Mouse (Mus musculus): Measurements from ENCODE around the gene S1pr5. TPM values are rescaled to one million over a fixed set of nuclear protein-coding genes. Genes with fewer than 3 reads are reported as not detected.
A peak's percentile ranks its signal among the peaks of the same experiment; 100 is the strongest.
"Not testable (repeated sequence)": the region's sequence is repeated elsewhere in the genome, so short reads cannot be mapped to it uniquely, and the experiment has no call there.

Gene S1pr5
- 0.33 and 0.38 TPM in 2 replicates for polyA plus RNA-seq (2016; fragmentation: Nextera tagmentation; extraction: Ambion mirVana)

DNA sequence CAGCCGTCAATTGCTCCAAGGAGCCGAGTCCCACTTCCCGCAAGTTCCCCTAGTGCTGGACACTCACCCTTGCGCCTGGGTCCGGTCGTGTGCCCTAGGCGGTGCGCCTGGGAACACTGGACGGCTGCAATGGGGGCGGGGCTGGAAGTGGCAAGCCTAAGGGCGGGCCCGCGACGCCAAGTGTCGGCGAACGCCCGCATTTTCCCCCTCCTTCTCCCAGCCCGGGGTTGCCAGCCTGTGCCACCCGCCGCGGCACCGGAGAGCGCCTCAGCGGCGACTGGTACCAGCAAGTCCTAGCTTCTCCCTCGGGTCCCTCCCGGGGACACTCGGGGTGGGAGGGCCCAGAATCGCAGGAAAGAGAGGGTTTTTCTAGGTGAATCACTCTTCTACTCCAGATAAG is at the start of gene S1pr5:
Gene S1pr5, minus strand, starts transcription at position 118 of the 400 bp plus-strand sequence.
- Histone ChIP-seq H3K4me3 (replicated peaks) (peak within 1 kb of the TSS; percentile 23), H3K9ac (0 out of 2 replicates have a peak within 1 kb of the TSS, but pooled peaks have one; percentile 12)

DNA sequence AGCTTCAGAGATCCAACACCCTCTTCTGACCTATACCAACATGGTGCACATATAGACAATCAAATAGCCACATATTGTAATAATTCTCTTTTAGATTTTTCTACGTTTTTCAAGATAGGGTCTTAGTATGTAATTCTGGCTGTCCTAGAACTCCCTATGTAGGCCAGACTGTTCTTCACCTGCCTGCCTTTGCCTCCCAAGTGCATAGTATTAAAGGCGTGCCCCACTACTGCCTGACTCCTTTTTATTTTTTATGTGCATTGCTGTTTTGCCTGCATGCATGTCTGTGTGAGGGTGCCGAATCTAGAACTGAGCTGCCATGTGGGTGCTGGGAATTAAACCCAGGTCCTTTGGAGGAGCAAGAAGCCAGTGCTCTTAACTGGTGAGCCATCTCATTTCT is 44.0 kb upstream of the S1pr5 start:
- no peak for ATAC-seq (ENCODE audit: low FRiP score)
- no peak overlapping the region for H3K27ac ChIP-seq
- H3K4me3 ChIP-seq (replicated peaks), result no peak overlapping the region

More for the DNA sequence above, at the start of gene S1pr5:
- Histone ChIP-seq H3K27me3 (peaks cover 94% of the 10 kb centered on the region), H3K9me3 (no peaks in the 10 kb centered on the region), H3K4me2 (peak within 1 kb of the TSS; percentile 26; the same call in 1 of the 2 replicates), H3K36me3 (replicated peaks) (no peaks in the 10 kb centered on the region), H3K27ac (no peak within 1 kb of the TSS), H3K4me1 (peaks cover 21% of the 10 kb centered on the region)
- no peak for ATAC-seq (ENCODE audit: low FRiP score)
- WGBS, result under 1% methylated on average over 30 of the region's 30 CpGs

DNA sequence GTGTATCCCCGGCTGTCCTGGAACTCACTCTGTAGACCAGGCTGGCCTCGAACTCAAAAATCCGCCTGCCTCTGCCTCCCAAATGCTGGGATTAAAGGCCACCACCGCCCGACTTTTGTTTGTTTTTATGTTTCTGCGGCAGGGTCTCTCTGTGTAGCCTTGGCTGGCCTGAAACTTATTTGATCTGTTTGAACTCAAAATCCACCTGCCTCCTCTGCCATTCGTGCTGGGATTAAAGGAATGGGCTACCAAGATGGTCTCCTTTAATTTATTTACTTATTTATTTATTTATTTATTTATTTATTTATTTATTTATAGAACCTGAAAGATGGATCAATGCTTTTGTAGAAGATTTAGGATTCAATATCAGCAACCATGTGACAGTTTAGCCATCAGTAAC is 43.6 kb upstream of the S1pr5 start:
- not testable (repeated sequence) for H3K36me3 ChIP-seq (replicated peaks); H3K27me3 ChIP-seq; ATAC-seq (ENCODE audit: low FRiP score); H3K9me3 ChIP-seq
- Histone ChIP-seq H3K4me3 (replicated peaks) (peak overlapping the region; percentile 79), H3K9ac (peak overlapping the region; percentile 47; the same call in 1 of the 2 replicates), H3K27ac (peak overlapping the region; percentile 91), H3K4me2 (peak overlapping the region; percentile 51), H3K4me1 (peaks cover 29% of the 10 kb centered on the region)
- 18% methylated on average over 7 of the region's 7 CpGs for WGBS

More for the DNA sequence above, 44.0 kb upstream of the S1pr5 start:
- no peaks in the 10 kb centered on the region for H3K36me3 ChIP-seq (replicated peaks)
- no peaks in the 10 kb centered on the region for H3K27me3 ChIP-seq
- 94% methylated on average over 3 of the region's 3 CpGs for WGBS
- H3K4me1 ChIP-seq, result peaks cover 25% of the 10 kb centered on the region
- H3K4me2 ChIP-seq, result peak overlapping the region; percentile 51; the same call in 1 of the 2 replicates
- no peaks in the 10 kb centered on the region for H3K9me3 ChIP-seq
- no peak overlapping the region for H3K9ac ChIP-seq

DNA sequence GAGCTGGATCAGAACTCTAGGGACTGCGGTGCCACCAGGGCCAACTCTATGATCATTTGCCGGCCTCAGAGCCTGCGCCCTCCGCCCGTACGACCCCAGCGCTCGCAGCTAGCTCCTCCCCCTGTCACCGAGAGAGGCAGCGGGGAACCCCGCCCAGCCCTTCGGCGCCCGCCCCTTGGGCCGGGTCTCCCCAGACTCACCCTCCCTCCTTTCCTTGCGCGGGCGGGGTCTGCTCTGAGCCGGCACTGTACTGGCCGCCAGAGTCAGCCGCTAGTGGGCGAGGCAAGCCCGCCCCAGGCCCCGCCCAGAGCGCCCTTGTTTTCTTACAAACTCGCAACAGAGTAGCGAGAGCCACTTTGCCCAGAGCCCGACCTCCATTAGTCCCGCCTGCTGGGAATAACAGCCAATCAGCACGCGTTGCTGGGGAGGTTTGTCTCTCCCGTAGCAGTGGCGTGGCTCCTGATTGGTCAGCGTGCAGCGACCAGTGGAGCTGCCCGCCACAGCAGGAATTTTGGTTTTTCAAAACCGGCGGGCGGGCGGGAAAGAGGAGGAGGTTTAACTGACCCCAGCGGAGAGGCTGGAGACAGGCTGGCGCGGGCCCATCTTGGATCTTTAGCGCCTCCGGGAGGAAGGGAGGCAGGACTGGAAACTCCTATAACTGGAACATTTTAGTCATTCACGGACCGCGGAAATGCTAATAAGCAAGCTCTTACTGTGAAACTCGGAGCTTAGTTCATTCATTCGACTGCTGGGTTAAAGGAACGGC is 43.0 kb upstream of the S1pr5 start, which contains the start of gene Cdkn2d:
Gene Cdkn2d, minus strand, starts transcription at position 386 of the 766 bp plus-strand sequence.
- Histone ChIP-seq H3K4me3 (replicated peaks) (peak within 1 kb of the TSS; percentile 79), H3K4me2 (peak within 1 kb of the TSS; percentile 81), H3K4me1 (peaks cover 35% of the 10 kb centered on the region), H3K9ac (peak within 1 kb of the TSS; percentile 80), H3K36me3 (replicated peaks) (no peaks in the 10 kb centered on the region), H3K9me3 (no peaks in the 10 kb centered on the region), H3K27me3 (no peaks in the 10 kb centered on the region), H3K27ac (peak within 1 kb of the TSS; percentile 91)
- peak; percentile 96 for ATAC-seq (ENCODE audit: low FRiP score)
- under 1% methylated on average over 50 of the region's 51 CpGs for WGBS

DNA sequence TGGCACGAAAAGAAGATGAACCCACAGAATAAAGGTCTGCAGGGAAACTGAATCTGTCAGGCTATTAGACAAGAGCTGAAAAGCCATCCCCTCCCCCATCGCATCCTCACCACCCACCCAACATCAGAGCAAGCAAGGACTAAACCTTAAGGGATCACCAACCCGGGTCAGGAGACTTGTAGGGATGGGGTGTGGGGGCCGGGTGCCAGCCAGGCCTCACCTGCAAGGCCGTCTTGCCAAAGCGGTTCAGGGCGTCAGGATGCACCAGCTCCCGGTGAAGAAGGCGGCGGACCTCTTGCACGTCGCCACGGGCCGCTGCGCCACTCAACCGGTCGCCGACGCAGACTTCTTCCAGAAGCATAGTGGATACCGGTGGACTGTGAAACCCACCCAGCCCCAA is 42.3 kb upstream of the S1pr5 start:
- WGBS, result under 1% methylated on average over 20 of the region's 20 CpGs
- Histone ChIP-seq H3K9me3 (no peaks in the 10 kb centered on the region), H3K36me3 (replicated peaks) (0 out of 2 replicates have a peak, but pooled peaks cover 3% of the 10 kb centered on the region), H3K27me3 (no peaks in the 10 kb centered on the region), H3K4me1 (peaks cover 36% of the 10 kb centered on the region), H3K4me3 (replicated peaks) (peak overlapping the region; percentile 79), H3K27ac (peak overlapping the region; percentile 87), H3K4me2 (peak overlapping the region; percentile 81), H3K9ac (peak overlapping the region; percentile 80)
- ATAC-seq (ENCODE audit: low FRiP score), result peak; percentile 0; the same call in 1 of the 2 replicates

DNA sequence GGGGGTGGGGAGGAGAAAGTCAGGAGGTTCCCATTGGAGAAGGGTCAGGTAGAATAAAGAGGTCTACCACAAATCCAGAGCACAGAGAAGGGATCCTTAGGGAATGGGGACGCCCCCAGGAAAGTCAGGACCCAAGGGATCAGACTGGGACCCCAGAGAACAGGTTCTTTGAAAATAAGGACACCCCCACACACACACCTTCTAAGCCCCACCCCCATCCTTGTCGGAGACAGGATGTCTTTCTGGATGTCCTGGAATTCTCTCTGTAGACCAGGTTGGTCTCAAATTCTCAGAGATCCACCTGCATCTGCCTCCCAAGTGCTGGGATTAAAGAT is 41.1 kb upstream of the S1pr5 start:
- no peak for ATAC-seq (ENCODE audit: low FRiP score)
- Histone ChIP-seq H3K9me3 (no peaks in the 10 kb centered on the region), H3K4me1 (peaks cover 36% of the 10 kb centered on the region), H3K36me3 (replicated peaks) (peaks cover 15% of the 10 kb centered on the region), H3K27ac (no peak overlapping the region), H3K4me3 (replicated peaks) (peak overlapping the region; percentile 79), H3K27me3 (no peaks in the 10 kb centered on the region), H3K4me2 (peak overlapping the region; percentile 81), H3K9ac (0 out of 2 replicates have a peak overlapping the region, but pooled peaks have one; percentile 80)
- 92% methylated on average over 2 of the region's 2 CpGs for WGBS

DNA sequence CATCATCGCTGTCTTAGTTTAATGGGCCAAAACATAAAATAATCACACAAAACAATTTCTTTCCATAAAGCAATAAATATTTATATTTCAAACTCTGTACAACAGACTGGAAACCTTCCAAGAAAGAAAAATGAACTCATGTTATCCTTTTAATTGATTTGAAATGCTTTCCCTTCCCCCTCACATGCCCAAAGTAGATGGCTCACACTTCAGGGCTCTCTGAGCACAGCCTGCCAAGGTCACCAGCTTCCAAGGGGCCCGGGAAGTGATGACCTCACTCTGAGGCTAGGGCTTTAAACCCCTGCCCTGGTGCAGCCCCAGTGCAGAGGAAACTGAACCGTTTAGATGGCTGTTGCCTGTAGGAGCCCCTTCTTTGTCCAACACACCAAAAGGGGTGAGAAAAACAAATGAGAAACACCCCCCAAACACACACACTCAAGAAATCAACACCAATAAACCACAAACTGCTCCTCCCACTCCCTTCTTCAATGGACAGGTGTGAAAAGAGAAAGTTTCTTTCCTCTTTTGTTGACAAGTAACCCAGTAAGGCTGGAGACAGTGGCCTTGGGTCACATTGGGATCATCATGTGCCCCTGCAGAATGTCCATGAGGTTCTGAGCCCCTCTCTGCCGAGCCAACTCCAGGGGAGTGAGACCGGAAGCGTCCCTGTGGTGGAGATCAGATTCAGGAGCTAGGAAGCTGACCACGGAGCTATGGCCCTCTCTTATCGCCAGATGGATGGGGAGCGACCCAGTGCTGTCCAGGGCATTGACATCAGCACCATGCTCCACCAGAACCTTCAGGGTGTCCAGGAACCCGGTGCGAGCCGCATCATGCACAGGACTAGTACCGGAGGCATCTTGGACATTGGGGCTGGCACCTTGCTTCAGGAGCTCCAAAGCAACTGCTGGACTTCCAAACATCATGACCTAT is 40.4 kb upstream of the S1pr5 start:
- Histone ChIP-seq H3K36me3 (replicated peaks) (peaks cover 21% of the 10 kb centered on the region), H3K4me2 (peak overlapping the region; percentile 81), H3K4me1 (peaks cover 36% of the 10 kb centered on the region), H3K9me3 (no peaks in the 10 kb centered on the region), H3K9ac (peak overlapping the region; percentile 74; the same call in 1 of the 2 replicates), H3K27ac (peak overlapping the region; percentile 78; the same call in 1 of the 2 replicates), H3K27me3 (no peaks in the 10 kb centered on the region), H3K4me3 (replicated peaks) (peak overlapping the region; percentile 60)
- ATAC-seq (ENCODE audit: low FRiP score), result no peak
- WGBS, result 78% methylated on average over 13 of the region's 13 CpGs

DNA sequence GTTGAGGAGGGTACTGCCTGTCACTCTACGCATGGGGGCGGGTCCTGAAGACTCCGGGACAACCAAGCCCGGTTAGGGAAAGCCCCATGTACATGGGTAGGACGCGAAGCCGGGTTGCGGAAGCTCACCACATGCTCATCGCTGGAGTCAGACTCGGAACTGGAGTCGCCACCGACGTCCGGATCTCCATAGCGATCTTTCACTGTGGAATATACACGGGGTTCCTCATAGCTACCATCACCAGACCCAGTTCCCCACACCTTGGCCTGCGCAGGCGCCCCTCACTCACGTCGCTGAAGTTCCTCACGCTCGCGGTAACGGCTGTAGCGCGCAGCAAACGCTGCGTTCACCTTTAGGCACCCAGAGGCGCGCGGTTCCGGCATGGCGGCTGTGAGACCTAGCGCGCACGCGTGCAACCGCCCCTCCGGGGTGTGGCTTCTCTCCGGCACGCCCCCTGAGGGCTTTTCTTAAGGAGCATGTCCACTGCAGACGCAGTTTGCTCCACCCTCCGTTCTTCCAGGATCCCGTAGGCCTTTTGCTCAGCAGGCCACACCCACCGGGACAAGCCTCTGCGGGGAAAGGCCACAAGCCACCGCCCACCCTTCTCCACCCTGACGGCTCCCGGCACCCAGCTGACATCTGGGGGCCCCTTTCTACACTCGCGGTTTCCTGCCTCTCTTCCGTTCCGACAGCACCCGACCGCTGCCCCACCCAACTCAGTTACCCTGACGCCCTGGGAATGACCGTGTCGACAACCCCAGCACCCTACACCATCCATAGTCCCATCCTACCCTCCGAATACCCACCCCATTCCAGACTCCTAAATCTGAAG is 39.5 kb upstream of the S1pr5 start, which contains the start of gene Kri1:
Gene Kri1, minus strand, starts transcription at position 399 of the 832 bp plus-strand sequence.
- H3K9me3 ChIP-seq, result no peaks in the 10 kb centered on the region
- H3K27me3 ChIP-seq, result no peaks in the 10 kb centered on the region
- peak within 1 kb of the TSS; percentile 74 for H3K9ac ChIP-seq
- WGBS, result 1% methylated on average over 59 of the region's 59 CpGs
- H3K27ac ChIP-seq, result peak within 1 kb of the TSS; percentile 78
- peaks cover 25% of the 10 kb centered on the region for H3K36me3 ChIP-seq (replicated peaks)
- peaks cover 36% of the 10 kb centered on the region for H3K4me1 ChIP-seq
- ATAC-seq (ENCODE audit: low FRiP score), result peak; percentile 74
- H3K4me2 ChIP-seq, result peak within 1 kb of the TSS; percentile 81
- H3K4me3 ChIP-seq (replicated peaks), result peak within 1 kb of the TSS; percentile 60

DNA sequence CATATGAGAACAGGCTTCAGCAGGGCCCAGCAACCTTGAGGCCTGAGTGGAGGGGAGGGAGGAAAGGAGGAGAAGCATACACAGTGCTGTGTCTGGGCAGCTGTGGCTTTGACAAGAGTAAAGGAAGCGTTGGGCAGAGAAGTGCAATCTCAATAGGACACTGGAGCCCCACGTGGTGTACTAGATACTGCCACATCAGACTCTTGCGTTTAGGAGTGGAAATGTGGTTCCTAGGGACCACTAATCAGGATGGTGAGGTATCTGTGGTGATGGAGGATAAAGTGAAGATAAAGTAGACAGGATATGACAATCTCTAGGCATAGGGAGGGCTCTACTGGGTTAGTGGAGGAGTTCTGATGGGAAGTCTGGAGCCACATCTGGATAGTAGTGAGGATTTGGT is 38.5 kb upstream of the S1pr5 start:
- 74% methylated on average over 3 of the region's 3 CpGs for whole genome bisulfite sequencing
- Histone ChIP-seq H3K4me3 (replicated peaks) (peak overlapping the region; percentile 60), H3K9ac (peak overlapping the region; percentile 74), H3K4me1 (peaks cover 36% of the 10 kb centered on the region), H3K9me3 (no peaks in the 10 kb centered on the region), H3K27ac (no peak overlapping the region), H3K27me3 (no peaks in the 10 kb centered on the region), H3K4me2 (peak overlapping the region; percentile 81), H3K36me3 (replicated peaks) (peaks cover 29% of the 10 kb centered on the region)
- no peak for ATAC-seq (ENCODE audit: low FRiP score)

DNA sequence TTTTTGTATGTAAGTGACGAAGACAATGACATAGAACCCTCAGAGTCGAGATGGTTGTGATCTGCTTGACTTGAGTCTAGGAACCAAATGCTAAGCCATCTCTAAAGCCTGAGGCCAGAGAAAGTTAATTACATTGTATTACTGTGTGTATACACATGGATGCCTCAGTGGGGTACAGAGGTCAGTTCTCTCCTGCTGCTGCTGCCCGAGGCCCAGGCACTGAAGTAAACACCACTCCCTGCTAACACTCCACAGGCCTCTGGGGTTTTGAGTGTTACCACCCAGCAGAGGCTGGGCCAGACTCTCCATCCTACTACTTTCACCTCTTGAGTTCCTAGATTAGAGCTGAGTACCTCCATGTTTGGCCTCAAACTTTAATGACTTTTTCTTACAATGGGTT is 35.8 kb upstream of the S1pr5 start:
- Histone ChIP-seq H3K9me3 (no peaks in the 10 kb centered on the region), H3K4me3 (replicated peaks) (no peak overlapping the region), H3K9ac (no peak overlapping the region), H3K4me1 (peaks cover 21% of the 10 kb centered on the region), H3K4me2 (no peak overlapping the region), H3K27ac (no peak overlapping the region), H3K36me3 (replicated peaks) (peaks cover 56% of the 10 kb centered on the region), H3K27me3 (no peaks in the 10 kb centered on the region)
- no peak for ATAC-seq (ENCODE audit: low FRiP score)
- 90% methylated on average over 3 of the region's 3 CpGs for WGBS

DNA sequence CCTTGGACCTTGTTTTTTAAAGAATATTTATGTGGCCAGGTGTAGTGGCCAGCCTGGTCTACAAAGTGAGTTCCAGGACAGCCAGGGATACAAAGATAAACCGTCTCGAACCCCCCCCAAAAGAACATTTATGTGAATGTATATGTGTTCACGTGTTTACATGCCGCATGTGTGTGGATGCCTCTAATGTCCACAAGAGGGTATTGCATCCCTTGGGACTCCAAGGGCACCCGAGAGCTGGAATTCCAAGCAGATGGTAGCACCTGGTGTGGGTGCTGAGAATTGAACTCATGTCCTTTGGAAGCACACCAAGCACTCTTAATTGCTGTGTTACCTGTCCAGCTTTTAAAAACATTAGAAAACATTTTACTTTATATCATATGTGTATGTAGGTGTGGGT is 35.3 kb upstream of the S1pr5 start:
- no peak for ATAC-seq (ENCODE audit: low FRiP score)
- peaks cover 17% of the 10 kb centered on the region for H3K4me1 ChIP-seq
- no peak overlapping the region for H3K4me2 ChIP-seq
- no peak overlapping the region for H3K9ac ChIP-seq
- H3K36me3 ChIP-seq (replicated peaks), result peaks cover 58% of the 10 kb centered on the region
- 94% methylated on average over 5 of the region's 5 CpGs for whole genome bisulfite sequencing
- H3K27ac ChIP-seq, result no peak overlapping the region
- no peaks in the 10 kb centered on the region for H3K9me3 ChIP-seq
- no peaks in the 10 kb centered on the region for H3K27me3 ChIP-seq
- H3K4me3 ChIP-seq (replicated peaks), result no peak overlapping the region

Measured in forebrain, embryonic 12.5 days (tissue).